Mouse (Mus musculus) neural tube, embryonic 10.5 days (tissue): ENCODE results near the gene Scfd2.
A peak's percentile ranks its signal among the peaks of the same experiment; 100 is the strongest.

Source experiments
- DNase-seq: peaks from one replicate; pipeline ENCODE4 v3.0.0-alpha.2; 2017; ENCODE audit warnings: low spot score; ENCODE audit errors: extremely low spot score

The Scfd2 gene

DNA sequence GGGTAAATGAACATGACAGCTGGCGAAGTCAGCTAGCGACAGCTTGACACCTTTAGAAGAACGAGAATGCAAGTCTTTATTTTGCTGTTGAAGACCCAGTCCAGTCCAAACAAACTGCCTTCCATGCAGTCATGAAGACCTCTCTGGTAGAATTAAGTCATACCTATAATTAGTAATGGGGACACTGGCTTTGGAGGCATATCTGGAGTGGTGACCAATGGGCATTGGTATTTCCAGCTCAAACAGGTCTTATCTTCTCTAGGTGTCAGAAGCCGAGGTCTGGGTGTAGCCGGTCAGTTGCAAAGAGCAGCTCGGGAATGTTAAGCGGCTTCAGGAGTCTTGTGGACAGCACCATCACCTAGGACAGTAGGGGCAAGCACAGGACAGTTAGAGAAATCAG lies 325.5 kb downstream of the Scfd2 start:
- DNase-seq, result no peak

DNA sequence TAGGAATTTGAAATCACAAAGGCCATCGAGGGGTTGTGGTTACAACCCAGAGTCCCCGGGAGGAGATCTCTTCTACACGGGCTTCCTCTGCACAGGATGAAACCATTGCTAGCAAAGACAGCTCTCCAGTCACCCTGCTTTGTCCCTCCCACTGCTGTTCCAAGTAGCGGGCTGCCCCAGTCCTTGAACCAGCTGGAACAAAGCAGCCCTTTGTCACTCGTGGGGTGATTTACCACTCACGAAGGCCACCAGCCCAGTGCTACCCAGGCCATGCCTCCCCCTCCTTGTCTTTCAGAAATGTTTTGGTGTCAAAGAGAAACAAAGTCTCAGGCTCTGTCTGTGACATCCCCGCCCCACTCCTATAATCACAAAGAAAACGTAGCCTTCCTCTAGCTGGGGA lies 326.1 kb downstream of the Scfd2 start:
- no peak for DNase-seq

DNA sequence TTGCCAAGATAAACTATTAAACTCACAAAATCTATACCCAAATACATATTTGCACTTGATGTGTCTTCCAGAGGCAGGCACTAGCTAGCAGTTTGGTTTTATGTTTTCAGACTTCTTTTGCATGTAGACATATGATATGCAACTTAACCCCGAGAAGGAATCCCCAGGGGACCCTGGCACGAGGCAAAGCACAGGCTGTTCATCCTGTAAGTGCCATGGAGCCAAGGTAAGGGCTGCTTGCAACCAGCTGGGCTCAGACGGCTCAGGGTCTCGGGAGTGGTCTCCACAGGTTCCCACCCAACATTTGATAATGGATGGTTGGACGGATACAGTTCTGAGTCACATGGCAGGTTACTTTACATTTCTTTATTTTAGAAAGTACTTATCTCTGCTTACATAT lies 327.1 kb downstream of the Scfd2 start:
- DNase-seq, result no peak

- no peak for DNase-seq
Observed at GRCm38 (mm10) chr5:74202515-74202914, 329.0 kb downstream of the Scfd2 start.

DNA sequence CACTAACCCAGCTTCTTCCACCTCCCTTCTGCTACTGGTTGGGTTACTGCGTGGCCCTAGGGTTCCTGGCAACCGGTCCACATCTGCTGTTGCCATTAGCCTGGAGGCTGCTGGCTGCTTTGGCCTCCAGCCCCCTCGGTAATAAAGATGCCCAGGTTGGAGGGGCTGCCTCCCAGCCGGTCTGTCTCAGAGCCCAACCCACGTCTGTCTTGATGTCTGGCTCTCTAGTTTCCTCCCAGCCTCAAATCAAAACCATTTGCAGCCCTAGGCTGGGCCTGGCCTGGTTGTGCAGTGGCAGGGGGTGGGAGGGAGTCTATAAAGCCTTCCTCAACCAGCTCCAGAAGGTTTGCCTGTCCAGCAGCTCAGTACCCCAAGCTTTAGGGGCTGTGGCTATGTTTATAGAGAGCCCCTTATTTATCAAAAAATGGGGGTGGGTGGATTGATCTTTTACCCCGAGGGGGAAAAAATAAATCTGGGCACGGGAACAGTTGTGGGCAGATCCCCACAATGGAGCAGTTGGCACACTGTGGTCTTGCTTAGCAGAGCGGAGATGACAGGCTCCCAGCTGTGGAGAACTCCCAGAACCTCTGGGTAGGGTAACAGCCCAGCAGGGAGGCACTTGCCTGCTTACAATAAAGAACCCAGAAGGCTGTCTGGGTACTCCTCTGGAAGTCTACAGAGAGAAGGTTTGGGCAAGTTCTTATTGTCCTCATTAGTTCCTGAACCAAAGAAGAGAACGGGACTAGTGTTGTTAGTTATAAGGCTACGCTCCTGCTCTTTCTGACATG lies 329.8 kb downstream of the Scfd2 start:
- peak; percentile 57 for DNase-seq

DNA sequence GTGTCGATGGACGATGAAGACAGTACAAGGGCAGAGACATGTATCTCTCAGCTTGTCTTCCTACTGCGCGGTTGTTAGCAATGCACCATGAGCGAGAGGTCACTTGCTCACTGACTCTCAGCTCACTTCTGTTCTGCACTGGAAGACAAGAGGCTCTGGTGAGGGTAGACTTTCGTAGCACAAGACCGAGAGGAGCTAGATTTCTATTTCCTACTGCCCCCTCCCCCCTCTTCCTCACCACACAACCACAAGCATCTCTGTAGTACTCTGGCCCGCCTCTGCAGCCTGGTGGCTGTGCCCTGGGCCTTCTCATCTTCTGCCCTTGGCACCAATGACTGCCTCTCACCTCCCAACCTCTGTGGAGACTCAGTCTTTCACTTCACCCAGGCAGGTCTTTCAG lies 331.1 kb downstream of the Scfd2 start:
- DNase-seq, result no peak

DNA sequence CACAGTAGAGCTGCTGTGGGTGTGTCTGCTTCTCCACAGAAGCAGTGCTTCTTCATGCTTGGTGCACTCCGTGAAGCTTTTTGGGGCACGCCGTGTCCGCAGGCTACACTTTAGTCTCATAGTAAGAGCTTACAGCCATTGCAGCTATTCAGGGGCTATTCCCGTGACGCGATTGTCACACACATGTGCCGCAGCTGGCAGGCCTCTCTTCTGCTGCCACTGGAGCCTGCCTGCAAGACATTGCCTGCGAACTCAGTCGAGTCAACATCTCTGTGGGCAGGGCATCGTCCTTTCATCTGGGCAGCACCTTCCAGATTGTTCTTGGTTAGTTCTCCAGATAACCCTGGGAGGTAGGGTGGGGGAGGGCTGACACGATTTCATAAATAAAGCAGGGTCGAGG lies 331.8 kb downstream of the Scfd2 start:
- no peak for DNase-seq

- DNase-seq, result no peak
Observed at GRCm38 (mm10) chr5:74198446-74198845, 333.1 kb downstream of the Scfd2 start.

GRCm38 (mm10) chr5:74197541-74198330 lies 333.8 kb downstream of the Scfd2 start:
- no peak for DNase-seq

- peak; percentile 72 for DNase-seq
Observed at GRCm38 (mm10) chr5:74196307-74196618, 335.3 kb downstream of the Scfd2 start.

DNA sequence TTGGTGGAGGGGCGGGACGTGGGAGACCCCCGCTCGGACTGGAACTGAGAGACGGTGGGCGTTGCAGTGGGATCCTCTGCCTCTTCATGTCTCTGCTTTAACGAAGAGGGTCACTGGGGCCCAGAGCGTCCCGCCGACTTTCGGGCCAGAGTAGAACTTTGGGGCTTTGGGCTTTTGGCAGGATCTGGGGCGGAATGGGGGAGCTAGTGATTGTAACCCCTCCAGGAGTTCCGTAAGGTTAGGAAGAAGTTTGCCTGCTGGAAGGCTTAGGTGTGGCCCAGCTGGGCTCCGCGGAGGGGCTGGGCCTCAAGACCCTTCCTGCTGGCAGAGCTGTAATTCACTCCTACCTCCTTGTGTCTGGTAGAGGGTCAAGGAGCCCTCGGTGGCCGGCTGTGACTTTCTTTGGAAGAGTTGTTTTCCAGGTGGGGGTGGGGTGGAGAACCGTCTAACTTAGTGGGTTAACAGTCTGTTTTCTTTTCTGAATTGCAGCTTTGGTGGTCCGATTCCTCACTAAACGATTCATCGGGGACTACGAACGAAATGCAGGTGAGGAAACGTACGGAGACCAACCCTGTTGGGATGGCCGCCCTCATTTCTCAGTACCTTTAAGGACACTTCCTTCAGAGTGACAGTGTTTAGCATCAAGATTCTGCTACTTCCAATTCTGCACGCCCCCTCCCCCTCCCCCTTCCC lies 335.8 kb downstream of the Scfd2 start:
- no peak for DNase-seq

- peak; percentile 95 for DNase-seq
Observed at GRCm38 (mm10) chr5:74194841-74195613, 336.5 kb downstream of the Scfd2 start, which contains the start of gene Rasl11b. Gene Rasl11b, plus strand, starts transcription at chr5:74195286.

DNA sequence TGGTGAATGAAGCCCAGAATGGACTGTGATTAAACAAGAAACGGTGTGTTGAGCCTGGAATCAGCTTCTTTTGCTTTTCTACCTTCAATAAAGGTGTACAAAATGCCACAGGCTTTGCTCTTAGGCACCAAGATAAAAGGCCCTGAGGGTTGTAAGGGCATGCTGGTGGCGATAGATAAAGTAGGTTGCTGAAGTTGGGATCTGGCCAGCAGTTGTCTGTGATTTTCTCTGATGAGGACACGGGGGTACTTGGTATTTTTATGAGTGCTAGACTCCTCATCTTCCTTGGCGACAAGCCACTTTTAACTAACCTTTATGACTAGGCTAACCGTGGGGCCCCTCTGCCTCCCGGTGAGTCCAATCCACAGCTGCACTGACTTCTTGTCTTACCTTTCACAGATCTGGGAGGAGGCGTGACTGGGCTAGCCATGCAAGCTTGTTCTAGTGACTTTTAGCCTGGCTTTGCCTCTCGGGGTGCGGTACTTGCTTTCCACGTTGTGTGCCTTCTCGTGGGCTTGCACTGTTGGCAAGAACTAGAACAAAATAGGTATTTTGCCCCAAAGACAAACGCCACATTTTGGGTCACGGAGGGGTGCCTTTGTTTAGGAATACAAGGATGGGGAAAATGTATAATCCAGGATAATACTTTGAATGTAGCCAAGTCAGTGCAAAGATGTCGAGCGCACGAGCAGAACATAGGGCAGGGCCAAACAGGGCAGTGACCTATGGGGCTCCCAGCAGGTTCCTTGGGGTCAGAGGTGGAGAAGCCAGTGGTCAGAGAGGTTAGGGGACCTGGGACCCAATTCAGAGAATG lies 337.3 kb downstream of the Scfd2 start:
- DNase-seq, result peak; percentile 40

GRCm38 (mm10) chr5:74193626-74194025 lies 337.9 kb downstream of the Scfd2 start:
- no peak for DNase-seq

GRCm38 (mm10) chr5:74193008-74193407 lies 338.6 kb downstream of the Scfd2 start:
- no peak for DNase-seq

- DNase-seq, result no peak
Observed at GRCm38 (mm10) chr5:74190911-74191310, 340.6 kb downstream of the Scfd2 start.

GRCm38 (mm10) chr5:74190161-74190491 lies 341.4 kb downstream of the Scfd2 start:
- no peak for DNase-seq

DNA sequence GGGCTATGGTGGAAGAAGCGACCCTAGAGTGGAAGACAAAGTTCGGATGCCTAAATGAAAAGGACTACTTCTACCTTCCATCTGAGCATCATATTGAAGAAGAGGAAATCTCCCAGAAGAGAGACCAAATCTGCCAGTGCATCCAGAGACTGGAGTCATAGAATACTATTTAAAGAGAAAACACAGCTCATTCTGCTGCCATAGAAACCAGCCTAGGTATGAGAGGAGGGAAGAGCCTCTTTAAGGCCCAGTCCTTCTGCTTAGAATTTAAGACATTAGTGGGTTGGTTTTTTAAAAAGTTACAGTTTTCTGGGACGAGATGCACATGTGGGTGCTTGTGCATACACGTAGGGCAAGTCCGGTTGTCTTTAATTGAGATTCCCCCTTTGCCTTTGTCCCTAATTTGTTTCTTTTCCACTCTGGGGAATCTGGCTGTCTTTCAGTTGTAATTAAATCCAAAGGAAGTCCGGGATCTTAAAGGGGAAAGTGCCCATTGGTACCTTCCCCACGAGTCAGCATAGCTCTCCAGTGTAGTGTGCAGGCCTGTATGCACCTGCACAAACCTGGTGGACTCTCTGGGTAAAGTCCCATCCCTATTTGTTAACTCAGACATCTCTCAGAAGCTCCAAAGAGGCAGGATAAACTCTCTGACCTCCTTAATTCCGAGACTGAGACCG lies 341.9 kb downstream of the Scfd2 start:
- no peak for DNase-seq

DNA sequence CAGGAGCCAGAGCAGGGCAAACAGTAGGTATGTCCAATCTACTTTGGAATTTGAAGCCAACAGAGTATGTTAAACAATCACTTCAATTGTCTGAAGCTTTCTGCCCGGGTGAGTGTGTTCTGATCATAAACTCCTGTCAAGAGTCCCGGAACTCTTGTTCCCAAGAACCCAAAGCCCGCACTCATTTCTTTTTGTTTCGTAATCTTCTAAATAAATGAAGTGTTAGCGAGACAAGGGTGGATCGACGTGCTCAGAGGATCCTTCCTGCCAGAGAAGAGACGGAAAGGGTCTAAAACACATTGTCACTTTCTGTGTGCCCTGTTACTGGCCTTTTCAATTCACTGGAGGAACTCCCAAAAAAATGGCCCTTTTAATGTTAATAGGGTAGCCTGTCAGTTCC lies 342.7 kb downstream of the Scfd2 start:
- no peak for DNase-seq

DNA sequence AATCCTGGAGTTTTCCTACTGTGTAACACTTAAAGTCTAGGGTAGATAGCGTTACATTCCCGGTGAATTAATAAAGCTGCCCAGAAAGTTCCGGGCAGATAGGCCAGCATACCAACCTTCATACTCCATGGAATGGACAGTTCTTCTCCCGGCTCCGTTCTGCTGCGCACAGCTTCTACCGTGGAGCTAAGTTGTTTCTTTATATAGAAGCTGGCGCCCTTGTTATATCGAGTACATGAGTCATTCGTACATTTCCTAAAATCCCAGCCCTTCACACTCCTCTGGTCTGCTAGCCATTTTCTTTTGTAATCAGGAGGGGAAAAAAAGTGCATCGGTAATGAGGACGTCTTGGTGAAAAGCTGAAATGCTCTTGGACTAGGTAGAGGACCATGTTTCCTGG lies 343.5 kb downstream of the Scfd2 start:
- no peak for DNase-seq
